Mouse (Mus musculus): ENCODE measurements around the gene Lsm14a. TPM values are rescaled to one million over a fixed set of nuclear protein-coding genes. Genes with fewer than 3 reads are reported as not detected.
A peak's percentile ranks its signal among the peaks of the same experiment; 100 is the strongest.

The Lsm14a gene
- total RNA-seq (2015) (118 and 135 TPM in 2 replicates), total RNA-seq (2017) (85.4 and 90.6 TPM in 2 replicates)

DNA sequence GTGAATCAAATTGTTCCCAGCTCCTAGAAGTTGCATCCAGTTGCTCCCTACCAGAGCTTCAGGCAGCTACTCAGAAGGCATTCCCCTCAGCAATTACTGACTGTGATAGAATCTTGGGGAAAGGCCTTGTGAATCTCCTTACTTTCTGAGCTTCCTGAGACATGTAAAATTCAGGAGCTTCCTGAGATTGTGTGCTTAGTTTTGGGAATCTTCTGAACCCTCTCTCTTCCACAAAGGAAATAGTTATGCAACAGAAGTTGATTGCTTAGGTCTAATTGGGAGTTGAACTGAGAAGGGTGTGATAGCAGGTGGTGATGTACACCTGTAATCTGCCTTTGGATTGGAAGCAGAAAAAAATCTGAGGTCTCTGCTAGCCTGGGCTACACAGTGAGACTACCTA lies at the start of gene Lsm14a:
Lsm14a (minus strand) TSS at position 101 of the 400 bp plus-strand sequence.
- ATAC-seq (ENCODE audit: poor library complexity, severe bottlenecking) = no peak

DNA sequence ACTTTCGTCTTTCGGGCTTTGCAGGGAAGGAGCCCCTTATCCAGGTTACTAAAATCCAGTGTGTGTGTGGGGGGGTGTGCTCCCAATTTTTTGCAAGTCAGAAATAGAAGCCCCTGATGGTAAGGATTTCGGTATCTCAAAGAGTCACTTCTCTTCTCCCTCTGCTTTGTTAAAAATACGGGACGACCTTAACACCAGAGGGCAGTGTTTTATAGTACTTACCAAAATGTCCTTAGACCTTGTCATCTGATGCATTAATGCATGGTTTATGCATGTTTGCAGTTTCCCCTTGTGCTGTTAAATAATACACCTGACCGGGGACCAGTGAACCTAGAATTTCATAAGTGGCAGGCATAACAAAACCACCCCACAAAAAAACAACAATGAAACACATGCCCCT lies 45.8 kb upstream of the Lsm14a start:
- no peak for ATAC-seq (ENCODE audit: poor library complexity, severe bottlenecking)

DNA sequence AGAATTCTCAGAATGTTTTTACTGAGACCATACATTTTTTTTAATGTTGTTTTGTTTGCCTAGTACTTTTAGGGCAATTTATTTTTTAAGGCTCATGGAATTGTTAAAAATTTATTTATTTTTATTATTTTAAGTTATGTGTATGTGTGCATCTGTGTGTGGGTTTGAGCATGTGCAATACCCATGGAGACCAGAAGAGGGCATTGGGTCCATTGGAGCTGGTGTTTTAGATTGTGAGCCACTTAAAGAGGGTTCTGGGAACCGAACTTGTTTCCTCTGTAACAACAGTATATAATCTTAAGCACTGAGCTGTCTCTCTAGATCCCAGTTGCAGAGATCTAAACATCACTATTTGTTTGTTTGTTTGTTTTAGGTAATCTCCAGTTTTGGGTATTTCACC lies 40.5 kb upstream of the Lsm14a start:
- ATAC-seq (ENCODE audit: poor library complexity, severe bottlenecking) = no peak

DNA sequence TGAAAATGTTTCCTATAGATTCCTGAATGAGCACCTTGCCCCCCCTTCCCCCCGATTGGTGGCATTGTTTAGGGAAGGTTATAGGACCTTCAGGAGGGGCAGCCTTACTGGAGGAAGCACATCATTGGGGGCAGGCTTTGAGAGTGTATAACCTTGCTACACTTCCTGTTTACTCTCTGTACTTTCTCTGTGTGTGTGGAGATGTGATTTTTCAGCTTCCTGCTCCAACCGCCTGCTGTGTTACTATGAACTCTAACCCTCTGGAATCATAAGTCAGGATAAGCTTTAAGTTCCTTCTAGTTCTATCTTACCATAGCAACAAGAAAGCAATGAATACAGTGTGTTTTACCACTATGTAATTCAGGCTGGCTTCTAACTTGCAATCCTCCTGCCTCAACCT lies 28.1 kb upstream of the Lsm14a start:
- ATAC-seq (ENCODE audit: poor library complexity, severe bottlenecking) = no peak

DNA sequence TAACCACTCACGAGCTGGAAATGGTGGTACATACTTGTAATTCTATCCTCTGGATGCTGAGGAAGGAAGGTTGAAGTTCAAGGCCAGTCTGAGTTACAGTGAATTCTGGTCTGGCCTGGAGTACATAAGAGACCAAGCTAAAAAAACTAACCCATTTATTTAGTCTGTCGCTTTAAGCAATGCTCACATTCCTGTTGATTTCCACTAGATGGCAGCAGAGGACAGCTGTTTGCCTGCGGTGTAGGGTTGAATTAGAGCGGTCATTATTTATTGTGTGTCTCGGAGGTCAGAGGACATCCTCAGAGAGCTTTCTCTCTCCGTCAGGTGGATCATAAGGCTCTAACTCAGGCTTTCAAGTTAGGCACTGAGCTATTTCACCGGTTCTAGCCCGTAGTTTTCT lies 14.4 kb upstream of the Lsm14a start:
- peak; percentile 87 for ATAC-seq (ENCODE audit: poor library complexity, severe bottlenecking)

DNA sequence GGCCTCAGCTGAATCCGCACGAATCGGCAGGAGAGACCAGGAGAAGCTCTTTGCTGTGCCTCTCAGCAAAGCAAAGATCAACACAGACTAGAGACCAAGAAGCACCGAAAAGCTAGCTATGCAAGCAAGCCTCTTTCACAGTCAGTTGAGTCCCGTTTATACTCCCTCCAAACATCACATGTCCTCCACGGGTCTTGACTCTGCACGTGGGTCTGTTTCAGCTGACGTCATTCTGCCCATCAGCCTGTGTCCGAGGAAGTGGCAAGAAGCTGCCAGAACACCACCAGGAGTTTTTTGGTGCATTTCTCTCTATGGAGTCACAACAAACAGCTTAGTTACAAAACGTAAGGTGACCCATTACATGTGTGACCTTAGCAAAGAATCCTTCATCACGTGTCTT lies 10.8 kb upstream of the Lsm14a start:
- no peak for ATAC-seq (ENCODE audit: poor library complexity, severe bottlenecking)

DNA sequence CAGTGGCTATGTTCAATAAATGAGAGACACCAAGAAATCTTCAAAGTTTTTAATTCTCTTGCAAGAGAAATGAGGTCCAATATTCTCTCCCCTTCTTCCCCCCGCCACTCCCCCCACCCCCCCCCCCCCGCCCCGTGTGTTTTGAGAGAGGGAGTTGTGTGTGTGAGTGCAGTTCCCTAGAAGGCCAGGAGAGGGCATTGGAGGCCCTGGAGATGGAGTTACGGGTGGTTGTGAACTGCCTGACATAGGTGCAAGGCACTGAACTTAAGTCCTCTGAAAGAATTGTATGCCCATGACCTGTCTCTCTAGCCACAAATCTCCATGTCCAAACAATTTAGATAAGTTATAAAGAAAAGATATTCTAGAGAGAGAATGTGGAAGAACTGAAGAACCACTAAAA lies 7.0 kb upstream of the Lsm14a start:
- peak; percentile 72 for ATAC-seq (ENCODE audit: poor library complexity, severe bottlenecking)

DNA sequence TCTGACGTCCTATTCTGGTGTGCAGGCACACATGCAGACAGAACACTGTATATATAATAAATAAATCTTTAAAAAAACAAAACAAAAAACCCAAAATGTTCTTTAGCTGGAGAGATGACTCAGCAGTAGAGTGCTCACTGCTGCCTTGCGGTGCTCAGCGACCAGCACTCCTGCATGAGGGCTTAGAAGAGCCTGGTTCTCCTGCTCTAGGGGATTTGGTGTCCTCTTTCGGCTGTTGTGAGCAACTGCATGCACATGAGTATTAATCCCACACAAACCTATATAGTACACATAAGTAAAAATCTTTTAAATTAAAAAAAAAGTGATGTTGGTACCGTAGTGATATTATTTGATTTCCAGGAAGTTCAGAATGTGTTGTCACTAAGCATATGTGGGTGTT lies 5.7 kb upstream of the Lsm14a start:
- peak; percentile 43 for ATAC-seq (ENCODE audit: poor library complexity, severe bottlenecking)

DNA sequence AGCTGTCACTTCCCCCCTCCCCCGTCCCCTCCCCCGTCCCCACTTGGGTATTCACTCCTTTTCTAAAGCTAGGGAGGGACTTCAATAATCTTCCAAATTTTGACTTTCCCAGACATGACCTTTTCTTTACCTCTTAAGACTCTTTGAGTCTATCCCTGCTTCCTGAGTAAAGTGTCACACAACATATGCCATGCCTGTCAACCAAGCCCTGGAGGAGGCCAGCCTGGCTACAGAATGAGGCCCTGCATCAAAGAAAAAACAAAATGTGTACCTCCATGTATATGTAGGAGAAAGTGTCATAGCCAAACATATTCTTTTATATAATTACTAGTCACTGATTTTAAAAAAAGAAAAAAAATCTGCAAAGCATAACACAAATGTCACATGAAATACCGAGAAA lies 3.7 kb upstream of the Lsm14a start:
- ATAC-seq (ENCODE audit: poor library complexity, severe bottlenecking) = no peak

DNA sequence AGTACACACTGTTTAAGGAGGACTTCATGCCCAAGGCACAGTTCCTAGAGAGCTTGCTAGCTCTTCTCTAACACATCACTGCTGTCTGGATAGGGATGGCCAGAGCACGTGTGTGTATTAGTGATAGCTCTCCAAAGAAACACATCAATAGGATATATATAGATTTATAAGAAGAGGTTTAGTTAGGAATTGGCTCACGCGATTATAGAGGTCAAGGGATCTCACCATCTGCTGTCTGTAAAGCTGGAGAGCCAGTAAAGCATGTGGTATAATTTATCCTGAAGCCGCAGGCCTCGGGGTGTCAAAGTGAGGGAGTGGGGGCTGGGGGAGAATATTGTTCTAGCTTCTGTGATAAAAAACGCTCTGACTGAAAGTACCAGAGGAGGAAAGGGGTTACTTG lies 2.6 kb upstream of the Lsm14a start:
- ATAC-seq (ENCODE audit: poor library complexity, severe bottlenecking) = no peak

DNA sequence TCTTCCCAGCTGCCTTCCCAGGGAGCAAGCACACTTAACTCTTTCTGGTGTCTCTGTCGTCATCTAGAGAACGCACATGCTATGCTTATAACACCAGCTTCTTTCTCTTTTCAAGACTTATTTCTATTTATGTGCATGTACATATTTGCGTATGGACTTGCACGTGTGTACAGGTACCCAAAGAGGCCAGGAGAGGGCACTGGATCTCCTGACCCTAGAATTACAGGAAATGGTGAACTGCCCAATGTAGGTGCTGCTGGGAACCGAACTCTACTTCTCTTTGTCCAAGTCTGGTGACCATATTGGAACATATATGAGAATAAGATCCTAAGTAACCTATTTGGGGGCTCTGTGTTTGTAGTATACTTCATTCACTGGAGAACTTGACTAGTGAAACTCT lies 1.5 kb upstream of the Lsm14a start:
- ATAC-seq (ENCODE audit: poor library complexity, severe bottlenecking) = no peak

DNA sequence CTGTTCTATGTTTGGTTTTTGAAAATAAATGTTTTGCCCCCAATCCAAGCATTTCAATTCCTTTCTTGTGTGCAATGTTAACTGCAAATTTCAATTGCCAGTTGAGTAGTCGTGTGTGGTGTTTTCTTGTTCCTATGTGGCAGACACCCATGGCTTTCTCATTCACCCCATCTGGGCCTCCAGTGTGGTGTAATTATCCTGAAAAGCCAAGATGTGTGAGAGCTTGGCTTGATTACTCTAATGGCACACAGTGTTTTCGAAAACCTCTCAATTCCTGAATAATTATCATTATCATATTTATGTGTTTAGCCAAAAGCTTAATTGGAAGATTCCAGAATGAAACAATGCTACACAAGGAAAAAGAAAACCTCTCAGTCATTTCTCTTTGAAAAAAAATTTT lies 976 bp upstream of the Lsm14a start:
- ATAC-seq (ENCODE audit: poor library complexity, severe bottlenecking) = no peak

DNA sequence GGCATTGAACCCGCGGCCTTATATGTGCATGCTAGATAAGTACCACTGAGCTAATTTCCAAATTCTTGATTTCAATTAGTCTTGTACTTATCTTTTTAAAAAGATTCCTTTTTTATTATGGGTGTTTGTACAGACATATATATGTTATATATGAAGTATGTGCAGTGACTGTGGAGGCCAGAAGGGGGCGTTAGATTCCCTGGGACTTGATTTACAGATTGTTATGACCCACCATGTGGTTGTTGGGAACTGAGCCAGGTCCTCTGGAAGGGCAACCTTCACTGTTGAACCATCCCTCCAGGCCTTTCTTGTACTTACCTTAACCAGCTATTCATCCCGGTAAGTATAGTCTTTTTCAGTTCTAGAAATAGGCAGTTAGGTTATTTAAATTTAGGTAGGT lies 780 bp downstream of the Lsm14a start:
- ATAC-seq (ENCODE audit: poor library complexity, severe bottlenecking) = no peak

DNA sequence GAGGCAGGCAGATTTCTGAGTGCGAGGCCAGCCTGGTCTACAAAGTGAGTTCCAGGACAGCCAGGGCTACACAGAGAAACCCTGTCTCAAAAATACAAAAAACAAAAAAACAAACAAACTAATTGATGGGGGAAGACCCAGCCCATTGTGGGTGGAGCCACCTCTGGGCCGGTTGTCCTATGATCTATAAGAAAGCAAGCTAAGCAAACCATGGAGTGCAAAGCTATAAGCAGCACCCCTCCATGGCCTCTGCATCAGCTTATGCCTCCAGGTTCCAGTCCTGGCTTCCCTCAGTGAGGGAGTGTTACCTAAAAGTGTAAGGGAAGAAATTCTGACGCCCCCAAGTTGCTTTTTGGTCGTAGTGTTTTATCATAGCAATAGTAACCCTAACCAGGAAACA lies 1.4 kb downstream of the Lsm14a start:
- ATAC-seq (ENCODE audit: poor library complexity, severe bottlenecking) = no peak

DNA sequence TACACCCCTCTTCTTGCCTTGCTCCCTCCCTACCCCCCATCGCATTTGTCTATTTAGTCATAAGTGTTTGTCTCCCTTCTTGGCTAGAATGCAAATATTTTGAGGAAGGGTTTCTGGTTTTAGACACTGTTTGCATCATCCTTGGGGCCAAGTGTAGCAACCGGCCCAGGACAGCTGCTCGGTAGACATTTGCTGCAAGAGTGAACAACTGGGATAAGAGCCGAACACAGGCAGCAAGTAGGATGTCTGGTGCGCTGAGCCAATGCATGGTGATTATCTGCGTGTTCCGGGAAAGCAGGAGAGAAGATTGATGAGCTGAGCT lies 2.3 kb downstream of the Lsm14a start:
- peak; percentile 23 for ATAC-seq (ENCODE audit: poor library complexity, severe bottlenecking)

DNA sequence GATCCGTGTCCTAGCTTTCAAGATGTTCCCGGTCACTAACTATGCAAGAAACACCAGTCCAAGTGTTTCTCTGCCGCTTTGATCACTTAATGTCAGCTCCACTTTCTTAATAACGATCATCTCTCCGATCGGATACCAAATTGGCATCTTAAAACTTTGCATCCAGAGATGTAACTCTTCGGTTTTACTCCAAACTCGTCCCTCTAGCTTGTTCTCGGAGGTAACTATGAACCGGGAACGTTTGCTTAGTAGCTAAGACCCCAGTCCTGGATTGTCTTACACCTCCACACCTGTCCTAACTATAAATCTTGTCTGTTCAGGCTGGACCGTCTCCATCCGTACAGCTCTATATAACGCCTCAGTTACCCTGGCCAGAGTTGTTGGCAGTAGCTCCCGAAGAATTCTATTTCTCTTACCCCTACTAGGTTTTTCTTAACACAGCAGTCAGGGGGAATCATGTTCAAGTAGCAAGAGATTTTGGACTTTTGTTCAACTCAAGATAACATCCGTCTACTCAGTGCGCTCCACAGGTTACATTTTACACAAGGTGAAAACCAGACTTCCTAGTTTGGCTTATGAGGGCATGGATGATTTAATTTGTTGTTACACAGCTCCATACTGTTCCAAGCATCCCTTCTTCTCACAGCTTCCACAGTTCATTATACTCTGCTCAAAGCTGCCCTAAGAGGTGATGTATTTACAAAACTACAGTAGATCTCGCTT lies 2.8 kb downstream of the Lsm14a start:
- no peak for ATAC-seq (ENCODE audit: poor library complexity, severe bottlenecking)

DNA sequence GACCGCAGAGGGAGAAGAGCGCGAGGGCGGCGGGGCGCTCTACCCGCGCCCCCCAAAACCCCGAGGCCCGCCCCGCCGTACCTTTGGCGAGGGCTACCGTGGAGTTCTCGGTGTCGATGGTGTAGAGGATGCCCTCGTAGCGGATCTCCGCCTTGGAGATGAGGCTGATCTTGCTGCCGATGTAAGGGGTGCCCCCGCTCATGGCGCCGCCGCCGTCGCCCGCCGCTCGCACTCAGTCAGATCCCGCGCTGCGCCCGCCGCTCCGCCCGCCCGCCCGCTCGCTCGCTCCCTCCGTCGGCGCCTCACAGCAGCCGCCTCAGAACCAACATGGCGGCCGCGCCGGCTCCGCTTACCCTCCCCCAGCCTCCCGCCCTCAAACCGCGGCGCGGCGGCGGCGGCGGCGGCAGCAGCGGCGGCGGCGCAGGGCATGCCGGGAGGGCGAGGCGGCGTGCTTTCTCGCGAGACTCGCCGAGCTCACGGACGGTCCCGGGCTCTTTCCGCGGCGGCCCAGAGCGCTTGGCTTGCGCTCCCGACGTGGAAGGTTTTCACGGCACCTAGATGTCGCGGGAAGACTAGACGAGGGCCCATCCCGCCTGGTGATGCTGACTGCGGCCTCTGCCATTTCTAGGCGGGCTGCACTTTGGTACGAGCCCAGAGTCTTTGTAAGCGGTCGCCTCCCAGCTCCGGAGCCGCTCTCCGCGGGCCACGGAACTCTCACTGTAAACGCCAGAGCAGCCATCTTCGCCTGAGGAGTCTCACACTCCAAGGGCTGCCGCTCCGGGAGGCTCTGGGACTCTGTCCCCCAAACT lies 3.6 kb downstream of the Lsm14a start:
- ATAC-seq (ENCODE audit: poor library complexity, severe bottlenecking) = peak; percentile 83

DNA sequence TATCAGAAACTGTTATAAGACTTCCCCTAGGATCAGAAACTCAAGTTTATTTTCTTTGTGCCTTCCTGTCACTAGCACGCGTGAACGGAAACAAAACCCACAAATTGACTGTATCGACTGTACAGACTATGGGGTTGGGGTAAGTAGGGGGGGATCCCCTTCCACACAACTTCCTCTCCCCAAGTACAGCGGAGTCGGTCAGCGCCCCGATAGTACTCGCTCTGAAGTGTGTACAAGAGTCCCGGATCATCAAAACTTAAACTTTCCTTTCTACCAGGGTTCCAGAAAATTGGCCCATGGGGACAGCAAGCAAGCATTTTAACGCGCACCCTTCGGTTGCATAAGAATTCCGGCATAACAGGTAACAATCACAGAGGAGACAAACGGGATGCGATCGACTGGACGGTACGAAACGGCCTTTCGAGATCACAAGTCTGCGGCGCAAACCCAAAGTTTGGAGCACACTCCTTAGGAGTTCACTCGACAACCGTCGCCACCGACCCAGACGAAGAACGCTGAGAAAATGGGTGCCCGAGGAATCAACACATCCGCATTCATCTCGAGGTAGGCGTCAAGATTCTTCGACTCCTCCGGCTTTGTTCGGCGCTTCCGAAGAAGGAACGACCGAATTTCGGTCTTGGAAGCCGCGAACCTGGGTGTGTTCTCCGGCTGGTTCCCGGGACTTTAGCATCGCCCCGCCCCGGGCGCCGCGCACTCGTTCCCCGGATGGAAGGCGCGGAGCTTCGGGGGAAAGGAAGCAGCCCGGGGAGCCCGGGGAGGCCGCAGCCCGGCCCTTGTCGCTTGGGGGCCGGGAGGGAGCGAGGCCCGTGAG lies 4.5 kb downstream of the Lsm14a start:
- ATAC-seq (ENCODE audit: poor library complexity, severe bottlenecking) = peak; percentile 51

DNA sequence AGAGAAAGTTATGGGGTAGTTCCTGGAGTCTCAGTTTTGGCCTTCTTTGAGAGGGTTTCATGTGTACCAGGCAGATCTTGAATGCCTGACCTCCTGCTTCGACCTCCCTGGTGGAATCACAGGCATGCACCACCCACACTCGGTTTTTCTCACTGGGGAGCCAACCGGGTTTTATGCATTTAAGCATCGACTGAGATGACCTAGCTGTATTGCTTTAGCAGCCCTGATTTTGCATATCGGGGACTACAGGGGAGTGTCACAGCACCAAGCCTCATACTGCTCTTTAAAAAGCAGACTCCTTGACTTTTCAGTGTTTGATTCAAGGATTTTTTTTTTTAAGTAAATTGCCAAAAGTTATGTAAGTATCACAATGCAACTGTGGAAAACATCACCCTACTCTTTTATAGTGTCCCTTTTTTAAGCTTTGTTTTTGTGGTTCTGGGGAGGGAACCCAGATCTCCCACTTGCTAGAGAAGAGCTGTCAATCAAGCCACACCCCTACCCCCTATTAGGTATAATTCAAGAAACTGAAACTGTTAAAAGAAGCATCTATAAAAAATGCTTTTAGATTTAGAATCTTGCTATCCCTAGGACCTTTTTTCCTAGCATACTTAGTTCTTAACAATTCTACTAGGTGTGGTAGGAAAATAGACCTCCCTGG lies 5.2 kb downstream of the Lsm14a start:
- no peak for ATAC-seq (ENCODE audit: poor library complexity, severe bottlenecking)

DNA sequence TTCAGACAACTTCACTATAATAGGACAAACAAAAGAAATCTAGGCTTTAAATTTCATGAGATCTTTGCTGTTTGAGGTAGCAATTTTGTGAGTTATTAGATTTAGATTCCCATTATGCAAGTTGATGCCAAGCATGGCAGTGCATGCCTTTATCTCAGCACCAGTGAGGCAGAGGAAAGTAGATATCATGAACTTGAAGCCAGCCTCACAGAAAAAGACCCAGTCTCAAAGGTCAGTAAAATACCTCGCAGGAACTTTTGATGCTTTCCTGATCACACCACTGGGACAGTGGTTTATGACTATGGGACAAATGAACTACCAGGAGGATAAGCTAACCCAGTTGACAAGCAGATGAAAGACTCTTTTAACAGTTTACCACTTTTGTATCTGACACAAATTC lies 10.3 kb downstream of the Lsm14a start:
- ATAC-seq (ENCODE audit: poor library complexity, severe bottlenecking) = no peak

DNA sequence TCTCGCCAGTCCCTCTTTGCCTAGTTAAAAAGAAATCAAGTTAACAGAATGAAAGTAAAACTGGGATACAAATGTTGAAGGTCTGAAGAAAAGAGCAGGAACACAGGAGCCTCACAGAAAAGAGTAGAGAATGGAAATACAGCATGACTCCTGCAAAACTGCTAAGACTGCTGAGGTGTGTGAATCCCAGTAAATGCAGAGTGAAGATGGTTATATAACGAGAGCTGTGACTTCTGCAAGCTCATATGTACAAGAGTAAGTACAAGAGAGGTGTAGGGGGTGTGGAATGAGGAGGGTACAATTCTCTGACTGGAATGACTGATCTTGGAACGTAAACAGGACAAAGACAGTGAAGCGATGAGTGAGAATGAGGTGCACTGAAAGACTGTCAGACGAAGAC lies 11.4 kb downstream of the Lsm14a start:
- no peak for ATAC-seq (ENCODE audit: poor library complexity, severe bottlenecking)

Data from megakaryocyte, adult 5-6 weeks (primary cell).